Mouse (Mus musculus): ENCODE results near the gene Sp1.

Sp1 gene

DNA sequence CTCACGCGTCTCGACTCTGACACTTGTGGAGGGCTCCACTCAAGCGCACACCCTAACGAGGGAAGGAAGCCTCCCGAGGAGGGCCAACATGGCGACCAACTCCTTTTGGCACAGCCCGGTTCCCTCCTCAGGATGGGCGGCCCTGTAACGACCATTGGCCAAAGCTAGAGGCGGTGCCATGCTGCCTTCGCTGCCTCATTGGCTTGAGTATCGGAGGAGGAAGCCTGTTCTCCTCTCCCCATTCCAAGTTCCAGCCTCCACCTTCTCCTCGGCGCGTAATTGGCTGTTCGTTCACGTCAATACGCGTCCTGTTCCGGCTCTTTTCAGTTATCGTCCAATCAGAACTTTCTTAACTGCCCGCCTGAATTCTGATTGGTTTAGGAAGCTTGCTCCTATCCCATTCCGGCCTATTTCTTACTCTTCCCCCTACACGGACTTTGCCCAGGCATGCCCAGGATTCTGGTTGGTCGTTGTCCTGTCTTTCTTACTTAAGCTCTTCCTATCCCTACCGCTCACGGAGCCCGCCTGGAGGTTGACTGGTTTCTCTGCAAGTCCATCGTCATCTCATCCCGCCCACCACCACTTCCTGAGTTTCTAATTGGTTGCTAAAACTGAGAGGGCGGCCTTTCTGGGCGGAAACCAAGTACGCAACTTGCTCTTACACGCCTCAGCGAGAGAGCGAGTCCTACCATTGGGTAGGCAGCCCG is at the start of gene Sp1:
TSS of gene Sp1 (plus strand) at position 655 of the 707 bp plus-strand sequence.
- DNase-seq (ENCODE audit: low read depth, low spot score): peak; percentile 100

DNA sequence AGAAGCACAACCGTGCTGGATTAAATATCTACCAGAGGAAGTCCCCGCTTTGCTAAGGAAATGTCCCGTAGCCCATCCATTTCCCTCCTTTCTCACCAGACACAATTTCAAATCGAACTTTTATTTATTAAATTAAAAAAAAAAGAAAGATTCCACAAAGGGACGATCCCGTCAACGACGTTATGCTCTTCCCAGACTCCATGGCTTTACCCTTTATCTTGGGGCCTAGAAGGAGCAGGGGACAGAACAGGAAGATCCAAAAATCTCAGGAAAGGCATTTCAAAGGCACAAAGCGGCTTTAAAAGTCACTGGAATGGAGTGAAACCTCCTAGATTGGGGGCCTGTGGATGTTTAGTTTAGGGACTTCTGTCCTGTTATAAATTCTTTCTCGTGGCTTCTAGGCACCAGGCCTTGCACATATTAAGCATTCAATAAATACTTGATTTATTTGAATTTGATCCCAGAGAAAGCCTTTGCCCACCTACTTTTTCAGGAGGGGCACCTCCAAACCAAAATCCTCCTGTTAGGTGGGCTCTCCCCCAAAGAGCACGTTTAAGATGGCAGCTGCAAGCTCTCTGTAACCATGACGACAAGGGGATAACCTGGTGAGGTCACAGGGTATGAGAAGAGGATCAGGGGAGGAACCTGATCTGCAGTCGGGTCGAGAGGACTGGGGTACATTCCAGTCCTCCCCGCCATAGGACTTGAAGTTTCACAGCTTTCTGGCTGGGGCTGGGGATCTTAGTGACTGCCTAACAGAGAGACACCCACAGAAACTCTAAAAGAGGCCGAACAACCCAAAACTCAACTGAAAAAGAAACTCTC is 49.2 kb upstream of the Sp1 start:
- DNase-seq (ENCODE audit: low read depth, low spot score): no peak

DNA sequence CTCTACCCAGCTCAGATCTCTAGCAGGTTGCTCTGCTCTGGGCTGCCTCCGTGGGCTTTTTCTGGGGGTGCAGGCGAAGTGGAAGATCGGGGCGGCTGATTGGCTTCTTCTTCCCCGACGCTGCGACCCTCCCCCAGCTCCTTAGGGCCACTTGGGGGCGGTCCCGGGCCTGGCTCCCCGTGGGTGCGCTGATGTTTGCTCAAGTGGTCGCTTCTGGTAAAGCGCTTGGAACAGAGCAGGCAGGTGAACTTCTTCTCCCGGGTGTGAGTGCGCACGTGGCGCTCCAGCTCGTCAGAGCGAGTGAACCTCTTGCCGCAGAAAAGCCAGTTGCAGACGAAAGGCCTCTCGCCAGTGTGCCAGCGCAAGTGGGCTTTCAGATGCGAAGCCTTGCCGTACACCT is 47.8 kb upstream of the Sp1 start:
- DNase-seq (ENCODE audit: low read depth, low spot score): no peak

DNA sequence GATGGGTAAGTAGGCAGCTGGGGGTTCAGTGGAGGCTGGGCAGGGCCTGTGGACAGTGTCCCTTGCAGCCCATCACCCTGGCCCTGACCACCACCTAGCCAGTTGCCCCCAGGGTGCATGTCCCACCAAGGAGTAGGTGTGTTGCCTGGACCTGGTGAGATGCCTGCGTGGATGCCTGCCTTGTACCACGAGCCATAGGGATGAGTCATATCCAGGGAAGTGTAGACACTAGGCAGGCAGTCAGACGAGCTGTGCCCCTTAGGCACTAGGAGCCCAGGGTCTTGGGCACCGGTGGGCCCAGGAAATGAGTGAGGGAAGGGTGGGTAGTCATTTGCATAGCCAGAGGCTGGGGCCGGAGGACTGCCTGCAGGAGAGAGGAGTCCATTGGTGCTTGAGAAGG is 47.1 kb upstream of the Sp1 start:
- DNase-seq (ENCODE audit: low read depth, low spot score): peak; percentile 65

DNA sequence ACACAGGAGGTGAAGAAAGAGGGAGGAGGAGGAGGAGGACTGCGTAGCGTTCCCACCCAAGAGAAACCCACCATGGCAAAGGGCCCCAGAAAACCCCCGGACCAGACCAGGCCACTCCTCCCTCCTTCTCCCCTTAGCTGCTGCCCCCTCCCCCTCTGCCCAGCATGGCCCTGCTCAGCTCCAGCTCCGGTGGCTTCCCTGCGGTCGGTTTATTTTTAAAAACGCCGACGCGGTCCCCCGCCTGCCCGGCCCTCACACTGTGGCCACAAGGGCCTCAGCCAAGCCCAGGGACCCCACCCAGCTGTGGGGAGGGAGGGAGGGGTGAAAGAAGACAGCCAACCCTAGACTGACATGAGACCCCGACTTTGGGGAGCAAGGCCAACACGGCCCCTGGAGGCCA is 43.3 kb upstream of the Sp1 start:
- no peak for DNase-seq (ENCODE audit: low read depth, low spot score)

DNA sequence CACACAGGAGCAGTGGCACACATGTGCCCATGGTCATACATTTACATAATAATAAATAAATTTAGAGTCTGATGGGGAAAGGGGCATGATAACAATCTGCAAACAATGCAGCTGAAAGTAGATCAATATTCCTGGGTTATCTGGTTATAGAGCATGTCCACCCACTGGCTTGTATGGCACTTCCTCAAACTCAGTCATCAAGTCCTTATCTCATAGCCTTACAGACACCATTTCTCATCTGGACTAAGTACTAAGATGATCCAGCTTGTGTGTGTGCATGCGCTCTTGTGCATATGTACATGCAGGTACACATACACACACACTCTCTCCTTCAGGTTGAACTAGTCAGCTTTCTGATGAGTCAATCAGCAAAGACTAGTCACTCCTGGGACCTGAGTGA is 41.3 kb upstream of the Sp1 start:
- DNase-seq (ENCODE audit: low read depth, low spot score): no peak

- no peak for DNase-seq (ENCODE audit: low read depth, low spot score)
Measured at GRCm38 (mm10) chr15:102366238-102366637, 39.7 kb upstream of the Sp1 start.

GRCm38 (mm10) chr15:102366733-102367344 is 39.1 kb upstream of the Sp1 start, which contains the start of gene Sp7:
Sp7 (minus strand) TSS chr15:102367182.
- DNase-seq (ENCODE audit: low read depth, low spot score): no peak

DNA sequence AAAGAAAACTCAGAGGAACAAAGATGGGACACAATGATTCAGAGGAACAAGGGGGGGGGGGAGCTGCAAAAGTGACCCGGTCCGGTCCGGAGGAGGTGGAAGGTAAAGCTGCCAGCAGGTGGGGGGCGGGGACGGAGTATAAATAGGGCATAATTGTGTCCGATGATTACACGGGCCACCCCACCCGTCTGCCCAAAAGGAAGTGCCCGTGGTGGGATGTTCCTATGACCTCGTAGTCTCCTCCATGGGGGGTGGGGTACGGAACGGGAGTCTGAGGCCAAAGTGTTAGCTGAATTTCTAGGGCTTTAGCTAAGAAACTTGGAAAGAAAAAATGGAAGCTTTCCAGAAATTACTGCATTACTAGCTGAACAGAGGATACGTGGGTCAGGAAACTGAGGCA is 36.0 kb upstream of the Sp1 start:
- DNase-seq (ENCODE audit: low read depth, low spot score): no peak

DNA sequence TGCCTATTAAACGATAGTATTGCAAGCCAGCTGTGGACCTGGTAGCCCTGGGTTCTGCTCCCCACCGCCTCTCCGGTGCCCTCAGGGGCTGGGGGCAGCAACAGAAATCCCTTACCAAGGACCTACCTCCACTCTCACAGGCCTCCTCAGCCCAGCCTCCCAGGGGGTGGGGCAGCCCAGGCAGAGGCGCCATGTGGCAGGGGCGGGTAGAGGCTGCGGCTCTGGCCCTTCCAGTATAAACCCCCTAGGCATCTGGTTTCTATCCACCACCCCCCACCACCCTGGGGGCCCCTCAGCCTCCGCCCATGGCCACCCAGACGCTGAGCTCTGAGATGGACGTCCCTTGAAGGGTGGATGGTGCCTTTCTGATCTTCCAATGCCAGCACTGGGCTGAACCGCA is 35.2 kb upstream of the Sp1 start:
- no peak for DNase-seq (ENCODE audit: low read depth, low spot score)

GRCm38 (mm10) chr15:102376453-102377162 is 29.3 kb upstream of the Sp1 start:
- peak; percentile 78 for DNase-seq (ENCODE audit: low read depth, low spot score)

DNA sequence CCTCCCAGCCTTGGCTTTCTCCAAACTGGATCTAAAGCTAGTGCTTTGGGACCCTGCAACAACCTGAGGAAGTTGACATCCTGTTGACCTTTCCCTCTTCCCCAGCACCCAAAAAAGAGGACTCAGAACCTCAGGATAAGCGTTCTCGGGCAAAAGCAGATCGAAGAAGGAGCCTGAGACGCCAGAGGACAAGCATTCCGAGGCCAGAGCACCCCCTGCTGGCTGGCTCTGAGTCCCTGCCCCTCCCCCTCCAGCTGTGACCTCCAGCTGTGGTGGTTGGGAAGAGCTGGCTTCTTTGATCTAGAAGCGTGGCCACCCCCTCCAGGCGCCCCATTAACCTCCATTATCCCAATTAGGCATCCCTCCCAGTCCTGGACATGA is 28.8 kb upstream of the Sp1 start:
- peak; percentile 96 for DNase-seq (ENCODE audit: low read depth, low spot score)

DNA sequence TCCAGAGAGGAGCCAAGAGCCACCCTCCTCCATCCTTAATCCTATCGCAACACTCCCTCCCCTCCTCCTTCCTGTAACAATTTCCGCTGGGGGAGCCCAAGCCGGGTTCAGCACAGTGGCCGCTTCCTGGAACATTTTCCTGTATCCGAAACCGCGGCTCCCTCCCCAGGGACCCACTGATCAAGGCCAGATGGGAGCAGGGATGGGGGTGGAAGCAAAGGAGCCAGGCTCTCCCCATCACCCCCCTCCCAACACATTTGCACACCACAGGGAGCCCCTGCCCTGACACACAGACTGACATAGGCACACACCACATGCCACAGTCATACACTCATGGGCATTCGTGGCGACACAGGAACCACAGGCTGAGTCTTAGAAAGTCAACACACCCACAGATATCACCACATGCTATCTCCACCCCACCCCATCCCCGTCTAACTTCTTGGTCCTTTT is 28.1 kb upstream of the Sp1 start:
- peak; percentile 96 for DNase-seq (ENCODE audit: low read depth, low spot score)

DNA sequence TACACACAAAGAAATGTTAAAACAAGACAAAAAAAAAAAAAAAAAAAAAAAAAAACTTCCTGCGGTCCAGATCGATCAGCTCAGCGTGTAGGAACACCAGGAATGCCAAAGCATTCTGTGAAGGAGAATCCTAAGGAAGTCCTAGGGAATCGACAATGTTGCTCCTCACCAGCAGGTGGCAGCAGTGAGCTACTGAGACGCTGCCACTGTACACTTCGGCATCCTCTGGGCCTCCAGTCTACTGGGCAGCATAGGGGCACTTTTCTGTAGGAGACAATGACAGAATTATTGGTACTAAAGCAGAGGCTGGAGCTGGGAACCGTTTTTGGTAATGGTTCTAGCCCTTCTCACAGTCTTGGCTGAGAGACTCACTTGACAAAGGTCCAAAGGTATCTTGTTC is 24.4 kb upstream of the Sp1 start:
- peak; percentile 95 for DNase-seq (ENCODE audit: low read depth, low spot score)

- no peak for DNase-seq (ENCODE audit: low read depth, low spot score)
Measured at GRCm38 (mm10) chr15:102383671-102384070, 22.3 kb upstream of the Sp1 start.

GRCm38 (mm10) chr15:102386640-102387039 is 19.3 kb upstream of the Sp1 start:
- no peak for DNase-seq (ENCODE audit: low read depth, low spot score)

DNA sequence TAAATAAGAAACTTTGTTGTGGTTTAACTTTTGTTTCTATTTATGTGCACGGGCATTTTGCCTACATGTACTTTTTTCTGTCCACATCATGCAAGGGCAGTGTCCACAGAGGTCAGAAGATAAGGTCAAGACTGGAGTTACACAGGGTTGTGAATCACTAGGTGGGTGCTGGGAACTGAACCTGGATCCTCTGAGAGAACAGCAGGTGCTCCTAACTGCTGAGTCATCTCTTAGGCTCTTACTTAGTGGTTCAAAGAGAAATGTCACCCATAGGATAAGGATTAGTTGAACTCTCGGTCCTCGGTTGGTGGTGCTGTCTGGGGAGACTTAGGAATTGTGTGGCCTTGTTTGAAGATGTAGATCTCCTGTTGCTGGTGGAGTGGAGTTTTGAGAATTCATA is 17.0 kb upstream of the Sp1 start:
- no peak for DNase-seq (ENCODE audit: low read depth, low spot score)

DNA sequence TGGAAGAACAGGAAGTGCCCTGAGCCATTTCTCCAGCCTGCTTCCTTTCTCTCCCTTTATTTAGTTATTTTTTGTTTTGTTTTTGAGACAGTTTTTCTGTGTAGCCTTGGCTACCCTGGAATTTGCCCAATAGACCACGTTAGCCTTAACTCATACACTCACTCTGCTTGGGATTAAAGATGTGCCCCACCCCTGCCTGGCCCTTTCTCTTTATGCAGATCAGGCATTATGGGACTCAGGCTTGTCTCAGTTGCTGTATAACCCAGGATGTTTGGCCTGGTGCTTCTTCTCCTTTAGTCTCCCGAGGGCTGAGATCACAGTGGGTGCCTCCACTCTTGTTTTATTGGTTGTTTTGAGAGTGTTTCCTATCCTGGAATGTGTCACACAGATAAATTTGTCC is 13.4 kb upstream of the Sp1 start:
- no peak for DNase-seq (ENCODE audit: low read depth, low spot score)

GRCm38 (mm10) chr15:102393584-102394014 is 12.3 kb upstream of the Sp1 start:
- DNase-seq (ENCODE audit: low read depth, low spot score): no peak

DNA sequence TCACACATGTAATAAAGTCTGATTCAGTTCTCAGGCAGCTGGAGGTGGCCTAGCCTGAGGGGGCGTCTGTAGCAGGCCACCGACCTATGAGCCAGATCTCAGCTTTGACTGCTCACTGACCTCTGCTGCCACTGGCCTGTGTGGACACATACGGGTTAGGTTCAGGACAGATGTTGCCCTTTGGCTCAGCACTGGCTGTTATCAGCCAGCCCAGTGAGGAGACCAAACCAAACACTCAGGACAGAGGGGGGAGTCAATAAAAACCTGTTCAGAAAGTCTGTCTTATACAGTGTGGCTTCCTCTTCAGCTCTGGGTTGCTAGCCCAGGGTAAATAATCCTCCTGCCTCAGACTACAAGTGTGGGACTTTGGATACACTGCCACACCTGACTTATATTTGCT is 10.9 kb upstream of the Sp1 start:
- peak; percentile 69 for DNase-seq (ENCODE audit: low read depth, low spot score)

- DNase-seq (ENCODE audit: low read depth, low spot score): peak; percentile 65
Measured at GRCm38 (mm10) chr15:102398629-102399028, 7.3 kb upstream of the Sp1 start.
